Mouse (Mus musculus) MEL (cell line): ENCODE measurements around the gene Trak1. TPM values are rescaled to one million over a fixed set of nuclear protein-coding genes. Genes with fewer than 3 reads are reported as not detected.

ENCODE experiments used
- DNase-seq: peaks from one replicate; pipeline ENCODE4 v3.0.0; 2011; ENCODE audit warnings: low read depth, low spot score
- H3K27ac ChIP-seq: 2 replicates; pipeline ENCODE4 v1.5.1; 2012; ENCODE audit warnings: low read depth, mild to moderate bottlenecking, control low read depth, low read length, moderate library complexity; ENCODE audit not compliant: control insufficient read depth
- H3K27me3 ChIP-seq, 2 experiments: fragments of 150-350 bp in 1 of 2; sonication (generic) in 1 of 2; 2 replicates each; pipeline ENCODE4 v1.6.1; 2012; ENCODE audit warnings: low read length in 2 of 2, mild to moderate bottlenecking in 2 of 2, improper control_type of control experiment in 1 of 2, moderate library complexity in 1 of 2; ENCODE audit not compliant: insufficient read depth in 2 of 2, control insufficient read depth in 1 of 2
- H3K36me3 ChIP-seq, 2 experiments: 2 replicates each; pipeline ENCODE4 v1.6.1; 2012 to 2014; ENCODE audit warnings: low read length in 2 of 2, improper control_type of control experiment in 1 of 2, inconsistent platforms in 1 of 2, mild to moderate bottlenecking in 1 of 2; ENCODE audit not compliant: insufficient read depth in 2 of 2, control insufficient read depth in 1 of 2
- H3K4me1 ChIP-seq, 2 experiments: fragments of 150-350 bp in 1 of 2; sonication (generic) in 1 of 2; 2 replicates each; pipeline ENCODE4 v1.6.1; 2012; ENCODE audit warnings: low read length in 2 of 2, improper control_type of control experiment in 1 of 2, mild to moderate bottlenecking in 1 of 2; ENCODE audit not compliant: insufficient read depth in 2 of 2, control insufficient read depth in 1 of 2
- H3K4me3 ChIP-seq, 2 experiments: fragments of 150-350 bp in 1 of 2; sonication (generic) in 1 of 2; 2 replicates each; pipeline ENCODE4 v1.5.1; 2012; ENCODE audit warnings: low read depth in 2 of 2, low read length in 2 of 2, mild to moderate bottlenecking in 2 of 2, moderate library complexity in 2 of 2, control low read depth in 1 of 2, improper control_type of control experiment in 1 of 2; ENCODE audit not compliant: control insufficient read depth in 1 of 2, insufficient read depth in 1 of 2
- H3K79me2 ChIP-seq: 2 replicates; pipeline ENCODE4 v1.6.1; 2012; ENCODE audit warnings: mild to moderate bottlenecking, low read length, moderate library complexity; ENCODE audit not compliant: control insufficient read depth, poor library complexity, insufficient read depth
- H3K9ac ChIP-seq: 2 replicates; pipeline ENCODE4 v1.6.1; 2012; ENCODE audit warnings: low read depth, mild to moderate bottlenecking, control low read depth, low read length, moderate library complexity; ENCODE audit not compliant: control insufficient read depth, poor library complexity, severe bottlenecking
- H3K9me3 ChIP-seq: fragments of 150-350 bp; sonication (generic); replicated peaks from 2 replicates; pipeline ENCODE4 v1.6.1; 2012; ENCODE audit warnings: mild to moderate bottlenecking, low read length, improper control_type of control experiment, moderate library complexity; ENCODE audit not compliant: insufficient read depth
- BHLHE40 ChIP-seq: IDR thresholded peaks from 2 replicates; pipeline ENCODE4 v1.6.1; 2012; ENCODE audit warnings: low read depth, mild to moderate bottlenecking, inconsistent platforms, low read length, improper control_type of control experiment, borderline replicate concordance
- E2F4 ChIP-seq: IDR thresholded peaks from 2 replicates; pipeline ENCODE4 v1.6.1; 2011; ENCODE audit warnings: low read depth, low read length, improper control_type of control experiment, borderline replicate concordance
- ELF1 ChIP-seq: IDR thresholded peaks from 2 replicates; pipeline ENCODE4 v1.6.1; 2014; ENCODE audit warnings: low read depth, mild to moderate bottlenecking, inconsistent platforms, low read length, improper control_type of control experiment, moderate library complexity
- EP300 ChIP-seq, 2 experiments: IDR thresholded peaks; 2 replicates each; pipeline ENCODE4 v1.6.1; 2011; ENCODE audit warnings: improper control_type of control experiment in 2 of 2, low read length in 2 of 2, low read depth in 1 of 2, mild to moderate bottlenecking in 1 of 2
- ETS1 ChIP-seq: IDR thresholded peaks from 2 replicates; pipeline ENCODE4 v1.6.1; 2012; ENCODE audit warnings: low read depth, mild to moderate bottlenecking, inconsistent platforms, low read length, improper control_type of control experiment, moderate library complexity
- MAFK ChIP-seq: IDR thresholded peaks from 2 replicates; pipeline ENCODE4 v1.6.1; 2011; ENCODE audit warnings: low read depth, mild to moderate bottlenecking, low read length, improper control_type of control experiment, borderline replicate concordance
- RCOR1 ChIP-seq: IDR thresholded peaks from 2 replicates; pipeline ENCODE4 v1.6.1; 2012; ENCODE audit warnings: low read depth, mild to moderate bottlenecking, inconsistent platforms, low read length, improper control_type of control experiment
- SMC3 ChIP-seq: IDR thresholded peaks from 2 replicates; pipeline ENCODE4 v1.6.1; 2011; ENCODE audit warnings: low read depth, low read length, improper control_type of control experiment
- TAL1 ChIP-seq: IDR thresholded peaks from 2 replicates; pipeline ENCODE4 v1.6.1; 2012; ENCODE audit warnings: mild to moderate bottlenecking, inconsistent platforms, low read length, moderate library complexity, mixed read lengths
- UBTF ChIP-seq: IDR thresholded peaks from 2 replicates; pipeline ENCODE4 v1.6.1; 2012; ENCODE audit warnings: low read depth, mild to moderate bottlenecking, inconsistent platforms, low read length, improper control_type of control experiment, moderate library complexity, borderline replicate concordance; ENCODE audit not compliant: insufficient read depth
- USF1 ChIP-seq: IDR thresholded peaks from 2 replicates; pipeline ENCODE4 v1.6.1; 2014; ENCODE audit warnings: low read depth, mild to moderate bottlenecking, inconsistent platforms, low read length, improper control_type of control experiment, moderate library complexity
- ZMIZ1 ChIP-seq: IDR thresholded peaks from 2 replicates; pipeline ENCODE4 v1.6.1; 2012; ENCODE audit warnings: low read depth, mild to moderate bottlenecking, inconsistent platforms, low read length, improper control_type of control experiment, moderate library complexity
- ZNF384 ChIP-seq: IDR thresholded peaks from 2 replicates; pipeline ENCODE4 v1.6.1; 2012; ENCODE audit warnings: low read depth, mild to moderate bottlenecking, inconsistent platforms, low read length, improper control_type of control experiment
- polyA plus RNA-seq, 2 experiments: library from polyadenylated mRNA; stranded (reverse) in 1 of 2; unstranded in 1 of 2; fragments of >175 nt in 1 of 2; fragments of >200 nt in 1 of 2; gene quantifications; 2 replicates each; pipeline versions ENCODE4 v1.2.1 to v1.2.4; 2012; ENCODE audit warnings: low replicate concordance in 2 of 2, low read depth in 1 of 2; ENCODE audit not compliant: insufficient read length in 2 of 2, insufficient read depth in 1 of 2, missing spikeins in 1 of 2
- total RNA-seq: library from RNA; depleted of rRNA; stranded (reverse); fragments of 300-350 nt; gene quantifications from 2 replicates; pipeline ENCODE4 v1.2.3, GENCODE M21; 2012

Trak1 gene
- total and polyA plus RNA-seq, 3 experiments, result 16.2 to 35.5 TPM; not detected in 1

DNA sequence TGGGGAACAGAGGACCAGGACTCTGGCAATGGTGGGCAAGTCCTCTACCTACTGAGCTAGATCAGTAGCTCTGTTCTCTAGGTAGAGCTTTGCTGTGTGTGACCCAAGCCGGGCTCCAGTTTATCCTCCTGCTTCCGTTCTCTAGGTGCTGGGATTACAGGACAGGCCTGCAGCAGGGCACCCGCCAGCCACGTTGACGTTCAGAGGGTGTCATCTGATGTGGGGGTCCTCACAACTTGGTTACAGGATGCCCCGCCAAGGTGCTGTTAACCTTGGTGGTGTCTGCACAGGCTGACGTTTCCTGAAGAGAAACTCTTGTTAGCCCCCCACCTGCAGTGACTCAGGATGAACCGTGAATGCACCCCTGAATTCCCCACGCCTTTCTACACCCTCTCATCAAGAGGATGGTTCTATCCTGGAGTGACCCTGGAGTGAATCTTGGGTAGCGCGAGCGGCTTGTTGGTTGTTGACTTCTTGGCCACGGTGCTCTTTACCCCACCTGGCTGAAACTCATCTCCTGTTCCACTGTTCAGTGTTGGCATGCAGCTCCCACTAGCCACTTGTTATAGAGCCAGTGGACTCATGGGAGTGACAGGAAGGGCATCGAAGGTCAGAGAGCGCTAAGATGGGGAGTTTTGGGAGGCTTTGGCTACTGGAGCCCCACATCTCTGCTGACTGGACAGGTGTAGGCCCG lies 60.4 kb downstream of the Trak1 start:
- H3K27me3 ChIP-seq, result no peaks in the 10 kb centered on the region
- H3K9ac ChIP-seq, result no peak overlapping the region
- H3K4me3 ChIP-seq, result no peak overlapping the region
- peaks cover 2% of the 10 kb centered on the region for H3K79me2 ChIP-seq
- TF ChIP-seq BHLHE40 (no peak), MAFK (no peak), EP300 (IDR thresholded peaks at IDR 0.05; ENCODE audit: low read depth in 1 of 2, low read length in 2 of 2) (no peak)
- peaks cover 0 to 2% of the 10 kb centered on the region in 2 experiments; a peak in 1 of 4 replicates for H3K36me3 ChIP-seq
- H3K4me1 ChIP-seq, result peaks cover 4 to 7% of the 10 kb centered on the region in 2 experiments; a peak in 3 of 4 replicates
- no peaks in the 10 kb centered on the region for H3K9me3 ChIP-seq
- no peak for DNase-seq
- H3K27ac ChIP-seq, result no peak overlapping the region

GRCm38 (mm10) chr9:121358418-121358817 lies 61.1 kb downstream of the Trak1 start:
- H3K27ac ChIP-seq, result no peak overlapping the region
- no peak overlapping the region for H3K9ac ChIP-seq
- no peaks in the 10 kb centered on the region; the same call in 1 of the 2 replicates for H3K79me2 ChIP-seq
- DNase-seq, result no peak
- no peak overlapping the region for H3K4me3 ChIP-seq
- TF ChIP-seq MAFK (no peak), USF1 (no peak), ETS1 (no peak), RCOR1 (no peak)
- H3K27me3 ChIP-seq, result no peaks in the 10 kb centered on the region
- H3K9me3 ChIP-seq, result no peaks in the 10 kb centered on the region
- H3K4me1 ChIP-seq, result peaks cover 4% of the 10 kb centered on the region in 2 experiments; a peak in 3 of 4 replicates
- H3K36me3 ChIP-seq, result no peaks in the 10 kb centered on the region

- Histone ChIP-seq H3K27ac (no peak overlapping the region), H3K9ac (no peak overlapping the region), H3K79me2 (no peaks in the 10 kb centered on the region; the same call in 1 of the 2 replicates), H3K4me3 (no peak overlapping the region), H3K36me3 (no peaks in the 10 kb centered on the region), H3K4me1 (peaks cover 4% of the 10 kb centered on the region in 2 experiments; a peak in 3 of 4 replicates), H3K27me3 (no peaks in the 10 kb centered on the region), H3K9me3 (no peaks in the 10 kb centered on the region)
- DNase-seq, result no peak
- TF ChIP-seq UBTF, result no peak
- no peak for TF ChIP-seq E2F4
- no peak for TF ChIP-seq TAL1
- TF ChIP-seq RCOR1, result no peak
- TF ChIP-seq SMC3, result no peak
- TF ChIP-seq ZMIZ1, result no peak
- no peak for TF ChIP-seq ZNF384
- no peak for TF ChIP-seq USF1
- no peak for TF ChIP-seq ELF1
Observed at GRCm38 (mm10) chr9:121359266-121359972, 62.1 kb downstream of the Trak1 start.
